Mouse (Mus musculus) bone marrow macrophage, adult 2 months (primary cell): ENCODE measurements around the gene Msi2.

Source experiments
- CTCF ChIP-seq: IDR thresholded peaks from 2 replicates; pipeline ENCODE4 v1.5.1; 2012; ENCODE audit warnings: low read depth, mild to moderate bottlenecking, low read length, moderate library complexity
- POLR2A ChIP-seq: IDR thresholded peaks from 2 replicates; pipeline ENCODE4 v1.6.1; 2012; ENCODE audit warnings: mild to moderate bottlenecking, low read depth, low read length, borderline replicate concordance

DNA sequence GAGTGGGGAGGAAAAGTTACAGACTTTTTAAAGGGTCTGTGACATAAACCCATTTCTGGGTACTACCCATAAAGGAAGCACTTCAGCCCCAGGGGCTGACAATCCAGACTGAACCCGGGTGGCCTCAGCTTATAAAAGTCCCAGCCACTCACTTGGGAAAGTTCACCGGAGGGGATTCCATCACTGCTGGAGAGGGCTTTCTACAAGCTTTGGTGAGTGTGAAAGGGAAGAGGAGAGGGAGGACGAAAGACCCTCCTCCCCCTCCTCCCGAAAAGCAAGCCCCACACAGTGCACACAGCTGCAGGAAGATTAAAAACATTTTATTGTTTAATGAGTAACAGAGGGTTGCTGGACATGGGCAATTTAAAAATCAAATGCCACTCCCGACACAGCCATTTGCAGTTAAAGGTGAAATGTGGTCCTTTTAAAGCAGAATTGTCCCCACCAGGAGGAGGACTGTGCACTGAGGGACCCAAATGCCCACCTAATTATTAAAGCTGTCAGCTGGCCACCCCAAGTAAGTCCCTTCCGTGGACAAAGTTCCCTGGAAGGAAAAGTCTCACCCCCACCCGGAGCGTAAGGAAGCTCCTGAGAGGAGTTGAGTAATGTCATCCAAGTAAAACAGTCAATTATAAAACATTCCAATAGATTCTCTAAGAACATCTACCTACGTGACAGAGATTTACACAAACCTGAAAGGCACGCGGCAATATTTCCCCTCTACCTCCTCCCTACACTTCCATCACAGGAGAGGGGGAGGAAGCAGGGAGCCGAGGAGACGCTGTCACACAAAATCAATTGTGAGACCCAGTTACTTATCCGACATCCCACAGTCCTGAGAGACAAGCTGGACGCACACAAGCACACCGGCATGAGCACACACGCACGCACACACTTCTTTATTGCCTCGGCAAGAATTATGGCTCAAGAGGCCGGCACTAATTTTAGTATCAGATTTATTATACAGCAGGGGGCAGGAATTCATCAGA is 24.1 kb downstream of the Msi2 start:
- TF ChIP-seq CTCF (no peak), POLR2A (no peak)
